18 mouse cellular contexts compared by ENCODE assay signal in the genomic region with DNA sequence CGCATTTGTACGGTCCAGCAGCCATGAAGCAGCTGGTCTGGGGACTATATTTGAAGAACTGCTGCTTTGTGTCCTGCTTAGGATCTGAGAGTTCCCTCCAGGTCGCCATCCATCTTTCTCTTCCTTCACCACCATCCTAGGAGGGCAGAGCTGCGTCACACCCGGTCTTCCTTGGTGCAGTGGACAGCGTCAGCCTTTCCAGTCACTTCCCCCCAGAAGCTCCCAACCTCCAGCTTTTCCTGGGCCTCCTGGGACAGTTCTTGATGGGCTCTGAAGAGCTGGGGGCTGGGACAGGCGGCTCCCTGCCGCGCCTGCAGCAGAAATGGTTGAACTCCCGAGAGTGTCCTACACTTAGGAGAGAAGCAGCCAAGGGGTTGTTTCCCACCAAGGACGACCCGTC. TPM values are rescaled to one million over a fixed set of nuclear protein-coding genes. Genes with fewer than 3 reads are reported as not detected.
DNase-seq lines count a peak whose midpoint lies in the region; ATAC-seq and TF ChIP-seq lines count a peak whose summit lies in the region.
"Had no signal": no experiment of that assay in that cellular context is flagged by ENCODE, and none has a peak within 500 bp of the region (broad histone marks: within the 10 kb centered on the region; RNA-seq: fewer than 3 reads in every experiment).

No protein-coding gene starts in this region.

- H3K4me1 ChIP-seq in spleen, adult 2 months (ENCODE audit: control insufficient read depth, insufficient read depth, insufficient read length): peaks cover 24% of the 10 kb centered on the region
- H3K4me1 ChIP-seq in bone marrow macrophage, adult 2 months (ENCODE audit: control insufficient read depth, insufficient read depth, low read length): peaks cover 19% of the 10 kb centered on the region
- no peaks in the 10 kb centered on the region for H3K4me1 ChIP-seq in liver, embryonic 14.5 days (replicated peaks; ENCODE audit: control insufficient read depth in 2 of 2, insufficient read depth in 2 of 2, low read length in 1 of 2)
- H3K4me1 ChIP-seq: embryonic facial prominence, embryonic 15.5 days had no signal

- H3K27ac ChIP-seq in spleen, adult 2 months (ENCODE audit: insufficient read depth, low read length): peak overlapping the region; percentile 89
- peak overlapping the region; percentile 83 for H3K27ac ChIP-seq in bone marrow macrophage, adult 2 months (ENCODE audit: insufficient read depth, low read depth, low read length)
- no peak overlapping the region for H3K27ac ChIP-seq in liver, embryonic 14.5 days
- H3K27ac ChIP-seq: embryonic facial prominence, embryonic 15.5 days; forebrain, embryonic 12.5 days; heart, embryonic 15.5 days; hindbrain, embryonic 14.5 days; limb, embryonic 13.5 days had no signal

- H3K4me2 ChIP-seq in liver, embryonic 14.5 days (ENCODE audit: low read depth): peak overlapping the region; percentile 18; the same call in 1 of the 2 replicates
- H3K4me2 ChIP-seq: embryonic facial prominence, embryonic 15.5 days; forebrain, embryonic 12.5 days; heart, embryonic 15.5 days; hindbrain, embryonic 14.5 days; limb, embryonic 13.5 days; midbrain, embryonic 11.5 days had no signal

- no peaks in the 10 kb centered on the region for H3K27me3 ChIP-seq in spleen, adult 2 months (ENCODE audit: control insufficient read depth, insufficient read depth, low read length)
- no peaks in the 10 kb centered on the region for H3K27me3 ChIP-seq in liver, embryonic 14.5 days (ENCODE audit: control insufficient read depth, insufficient read depth, low read length)
- H3K27me3 ChIP-seq: embryonic facial prominence, embryonic 15.5 days; forebrain, embryonic 12.5 days; heart, embryonic 15.5 days; limb, embryonic 13.5 days had no signal

- DNase-seq in spleen, adult 2 months (ENCODE audit: low read depth in 1 of 2, low spot score in 2 of 2): no peak
- no peak for DNase-seq in spleen, postnatal 4 days (ENCODE audit: low spot score in 2 of 2)
- no peak for DNase-seq in liver, embryonic 14.5 days (ENCODE audit: low read depth in 3 of 3, low spot score in 3 of 3)
- DNase-seq in testis, postnatal 10 days (ENCODE audit: low spot score): peak; percentile 35
- DNase-seq in embryo, embryonic 10 days (ENCODE audit: low spot score): no peak
- DNase-seq in ovary, postnatal 36 days (ENCODE audit: low spot score): no peak
- DNase-seq: heart, adult 18-20 months; kidney, adult 9 months; lung, postnatal 10 days; right cerebral cortex, adult 18-20 months; thymus, adult 2 months had no signal

- no peaks in the 10 kb centered on the region for H3K9me3 ChIP-seq in liver, embryonic 14.5 days (ENCODE audit: control insufficient read depth, low read length)
- H3K9me3 ChIP-seq: embryonic facial prominence, embryonic 15.5 days; heart, embryonic 15.5 days; limb, embryonic 13.5 days had no signal

- no peak for TF ChIP-seq POLR2A in spleen, adult 2 months (IDR thresholded peaks at IDR 0.05; ENCODE audit: low read depth, low read length)
- no peak for TF ChIP-seq POLR2A in bone marrow macrophage, adult 2 months (IDR thresholded peaks at IDR 0.05; ENCODE audit: borderline replicate concordance, low read depth, low read length)

- ATAC-seq in liver, embryonic 14.5 days (ENCODE audit: insufficient read depth): no peak

- peak overlapping the region; percentile 38; the same call in 1 of the 2 replicates for H3K4me3 ChIP-seq in spleen, adult 2 months (ENCODE audit: extremely low read depth, insufficient read depth, insufficient read length)
- H3K4me3 ChIP-seq in bone marrow macrophage, adult 2 months (ENCODE audit: insufficient read depth, low read length): peak overlapping the region; percentile 41
- no peak overlapping the region for H3K4me3 ChIP-seq in liver, embryonic 14.5 days (ENCODE audit: insufficient read depth in 1 of 2, low read depth in 2 of 2, low read length in 2 of 2)
- H3K4me3 ChIP-seq: embryonic facial prominence, embryonic 15.5 days; forebrain, embryonic 12.5 days; heart, embryonic 15.5 days; limb, embryonic 13.5 days had no signal

- no peak for TF ChIP-seq CTCF in spleen, adult 2 months (IDR thresholded peaks at IDR 0.05; ENCODE audit: extremely low read depth, insufficient read depth, insufficient read length, insufficient replicate concordance)
- no peak for TF ChIP-seq CTCF in bone marrow macrophage, adult 2 months (IDR thresholded peaks at IDR 0.05; ENCODE audit: low read depth, low read length)
- no peak for TF ChIP-seq CTCF in liver, embryonic 14.5 days (IDR thresholded peaks at IDR 0.05; ENCODE audit: low read depth)

- no peaks in the 10 kb centered on the region for H3K36me3 ChIP-seq in spleen, adult 2 months (ENCODE audit: control insufficient read depth, insufficient read depth, low read length)
- no peaks in the 10 kb centered on the region for H3K36me3 ChIP-seq in liver, embryonic 14.5 days (replicated peaks; ENCODE audit: control insufficient read depth, insufficient read depth, low read depth)
- H3K36me3 ChIP-seq: embryonic facial prominence, embryonic 15.5 days; forebrain, embryonic 12.5 days; heart, embryonic 15.5 days; limb, embryonic 13.5 days had no signal

- TF ChIP-seq EP300 in liver, embryonic 14.5 days (IDR thresholded peaks at IDR 0.05; ENCODE audit: low read depth): no peak

- WGBS in spleen, adult 2 months: 5% methylated on average over 10 of the region's 12 CpGs
- whole genome bisulfite sequencing in liver, embryonic 14.5 days (ENCODE audit: insufficient replicate concordance): 15% methylated on average over 10 of the region's 12 CpGs

- no peak overlapping the region for H3K9ac ChIP-seq in liver, embryonic 14.5 days (replicated peaks)
- H3K9ac ChIP-seq: embryonic facial prominence, embryonic 15.5 days; forebrain, embryonic 12.5 days; heart, embryonic 15.5 days; hindbrain, embryonic 14.5 days; limb, embryonic 13.5 days had no signal

RNA-seq across cellular contexts. Expression of a gene that starts 27.2 kb away (rescaled TPM):
- polyA plus RNA-seq in spleen, adult 2 months (2012; rRNA removed): 36.0 and 51.3 TPM in 2 replicates
- polyA plus RNA-seq in bone marrow macrophage, adult 2 months (2012; ENCODE audit: insufficient read depth, insufficient read length, missing spikeins): 53.0 and 59.7 TPM in 2 replicates
- 2.4 and 2.6 TPM in 2 replicates for polyA plus RNA-seq in liver, embryonic 14.5 days (2012; rRNA removed)
- 1.9 and 2.7 TPM in 2 replicates for polyA plus RNA-seq in liver, embryonic 14.5 days (2014; fragmentation: Nextera tagmentation; extraction: Ambion mirVana)

RNA-seq across cellular contexts. Expression of a gene that starts 38.9 kb away (rescaled TPM):
- 26.9 and 45.0 TPM in 2 replicates for polyA plus RNA-seq in spleen, adult 2 months (2012; rRNA removed)
- 41.5 and 58.1 TPM in 2 replicates for polyA plus RNA-seq in bone marrow macrophage, adult 2 months (2012; ENCODE audit: insufficient read depth, insufficient read length, missing spikeins)
- polyA plus RNA-seq in liver, embryonic 14.5 days (2012; rRNA removed): 4.1 and 4.3 TPM in 2 replicates
- 7.5 and 9.5 TPM in 2 replicates for polyA plus RNA-seq in liver, embryonic 14.5 days (2014; fragmentation: Nextera tagmentation; extraction: Ambion mirVana)

Comparison
In these comparisons a context has a peak if more than half of its experiments do, and no peak if none do; other contexts are left out.
1. H3K4me3 ChIP-seq: peak in spleen, adult 2 months (single experiment) and bone marrow macrophage, adult 2 months (single experiment); none in liver, embryonic 14.5 days (0 of 2).
2. RNA of a gene that starts 27.2 kb away (polyA plus RNA-seq): 53.0 to 59.7 TPM in bone marrow macrophage, adult 2 months and 36.0 to 51.3 TPM in spleen, adult 2 months; 1.9 to 2.7 TPM in liver, embryonic 14.5 days; every median in the first group is over 10 times any median in the second.